8 mouse cellular contexts compared by ENCODE assay signal in the genomic region with DNA sequence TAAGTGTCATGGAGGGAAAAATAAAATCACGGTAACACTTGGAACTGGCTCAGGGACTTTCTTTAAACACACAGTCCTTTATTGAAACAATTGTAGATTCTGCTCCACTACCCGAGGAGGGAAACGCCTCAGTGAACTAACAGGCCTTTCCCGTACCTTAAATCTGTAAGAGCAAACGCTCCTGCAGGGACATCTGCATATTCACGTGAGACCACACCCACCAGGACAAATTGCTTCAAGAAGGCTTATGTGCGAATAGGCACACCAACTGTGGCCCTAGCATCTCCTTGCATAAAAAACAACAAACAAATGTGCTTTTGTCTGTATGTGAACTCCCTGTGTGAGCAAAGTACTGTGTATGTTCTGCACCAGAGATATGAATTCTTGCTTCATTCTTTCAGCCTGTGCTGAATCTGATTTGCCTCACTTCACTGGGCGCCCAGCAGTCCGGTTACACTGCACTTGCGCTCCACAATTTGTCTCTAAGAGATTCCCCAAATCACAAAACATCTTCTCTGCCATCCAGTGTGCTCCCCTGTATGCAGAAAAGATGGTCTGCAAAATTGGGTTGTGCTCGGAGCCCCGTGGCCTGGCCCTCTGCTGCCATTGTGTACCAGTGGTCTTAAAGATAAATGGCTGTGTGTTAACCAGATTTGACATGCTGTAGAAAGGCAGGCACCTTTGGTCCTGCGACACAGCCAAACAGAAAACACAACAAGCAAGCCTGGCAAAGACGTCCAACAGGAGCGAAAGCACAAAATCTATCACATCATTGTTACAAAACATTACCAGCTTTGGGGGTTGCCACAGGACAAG. TPM values are rescaled to one million over a fixed set of nuclear protein-coding genes. Genes with fewer than 3 reads are reported as not detected.
A peak's percentile ranks its signal among the peaks of the same experiment; 100 is the strongest.
DNase-seq lines count a peak whose midpoint lies in the region; ATAC-seq lines count a peak whose summit lies in the region.

No protein-coding gene starts in this region.

- no peak for DNase-seq in forebrain, embryonic 10.5 days (ENCODE audit: extremely low spot score, low spot score)
- DNase-seq in forebrain, embryonic 11.5 days (ENCODE audit: low spot score) = no peak
- DNase-seq in neural tube, embryonic 11.5 days (ENCODE audit: low spot score) = no peak
- no peak for DNase-seq in neural tube, embryonic 10.5 days (ENCODE audit: extremely low spot score, low spot score)
- DNase-seq in retina, embryonic 14.5 days (ENCODE audit: low spot score) = peak; percentile 36
- DNase-seq in adrenal gland, adult 18-20 months (ENCODE audit: low spot score in 2 of 2) = no peak
- no peak for DNase-seq in embryo, embryonic 9.5 days (ENCODE audit: extremely low spot score)

- peak overlapping the region; percentile 63 for H3K27ac ChIP-seq in forebrain, embryonic 10.5 days
- no peak overlapping the region for H3K27ac ChIP-seq in forebrain, embryonic 11.5 days (ENCODE audit: low read depth, low read length)
- H3K27ac ChIP-seq in neural tube, embryonic 11.5 days (ENCODE audit: low read depth, low read length) = peak overlapping the region; percentile 2; the same call in 1 of the 2 replicates
- peak overlapping the region; percentile 43 for H3K27ac ChIP-seq in hindbrain, embryonic 15.5 days (replicated peaks)

- H3K36me3 ChIP-seq in forebrain, embryonic 10.5 days (replicated peaks) = peaks cover 28% of the 10 kb centered on the region
- H3K36me3 ChIP-seq in forebrain, embryonic 11.5 days (ENCODE audit: control insufficient read depth, insufficient read depth, low read length) = no peaks in the 10 kb centered on the region; the same call in 1 of the 2 replicates
- H3K36me3 ChIP-seq in neural tube, embryonic 11.5 days (ENCODE audit: control insufficient read depth, insufficient read depth, low read length) = no peaks in the 10 kb centered on the region
- no peaks in the 10 kb centered on the region for H3K36me3 ChIP-seq in hindbrain, embryonic 15.5 days

- H3K4me3 ChIP-seq in forebrain, embryonic 10.5 days = no peak overlapping the region
- H3K4me3 ChIP-seq in forebrain, embryonic 11.5 days (ENCODE audit: low read depth, low read length) = no peak overlapping the region
- no peak overlapping the region for H3K4me3 ChIP-seq in neural tube, embryonic 11.5 days (ENCODE audit: low read depth, low read length)
- H3K4me3 ChIP-seq in hindbrain, embryonic 15.5 days = no peak overlapping the region

- H3K9me3 ChIP-seq in forebrain, embryonic 10.5 days = no peaks in the 10 kb centered on the region
- H3K9me3 ChIP-seq in forebrain, embryonic 11.5 days (ENCODE audit: control insufficient read depth, low read length) = no peaks in the 10 kb centered on the region
- H3K9me3 ChIP-seq in neural tube, embryonic 11.5 days (ENCODE audit: control insufficient read depth, low read length) = no peaks in the 10 kb centered on the region
- H3K9me3 ChIP-seq in hindbrain, embryonic 15.5 days = no peaks in the 10 kb centered on the region

- peaks cover 59% of the 10 kb centered on the region for H3K4me1 ChIP-seq in forebrain, embryonic 10.5 days
- peaks cover 15% of the 10 kb centered on the region for H3K4me1 ChIP-seq in forebrain, embryonic 11.5 days (replicated peaks; ENCODE audit: control insufficient read depth, insufficient read depth, low read length)
- peaks cover 20% of the 10 kb centered on the region for H3K4me1 ChIP-seq in neural tube, embryonic 11.5 days (ENCODE audit: control insufficient read depth, insufficient read depth, low read length)
- H3K4me1 ChIP-seq in hindbrain, embryonic 15.5 days (replicated peaks) = peaks cover 39% of the 10 kb centered on the region

- no peaks in the 10 kb centered on the region for H3K27me3 ChIP-seq in forebrain, embryonic 10.5 days (ENCODE audit: poor library complexity, severe bottlenecking)
- no peaks in the 10 kb centered on the region for H3K27me3 ChIP-seq in forebrain, embryonic 11.5 days (ENCODE audit: control insufficient read depth, insufficient read depth, low read length)
- H3K27me3 ChIP-seq in neural tube, embryonic 11.5 days (ENCODE audit: control insufficient read depth, insufficient read depth, low read length) = no peaks in the 10 kb centered on the region
- no peaks in the 10 kb centered on the region for H3K27me3 ChIP-seq in hindbrain, embryonic 15.5 days

- WGBS in forebrain, embryonic 10.5 days = 33% methylated on average over 15 of the region's 15 CpGs
- 28% methylated on average over 15 of the region's 15 CpGs for WGBS in forebrain, embryonic 11.5 days
- 31% methylated on average over 15 of the region's 15 CpGs for WGBS in neural tube, embryonic 11.5 days
- 23% methylated on average over 15 of the region's 15 CpGs for WGBS in hindbrain, embryonic 15.5 days

- no peak overlapping the region for H3K4me2 ChIP-seq in forebrain, embryonic 11.5 days (ENCODE audit: low read depth, low read length, severe bottlenecking)
- no peak overlapping the region for H3K4me2 ChIP-seq in neural tube, embryonic 11.5 days (ENCODE audit: low read depth)
- H3K4me2 ChIP-seq in hindbrain, embryonic 15.5 days = peak overlapping the region; percentile 33

- ATAC-seq in forebrain, embryonic 11.5 days (replicated peaks; ENCODE audit: low FRiP score) = no peak
- ATAC-seq in neural tube, embryonic 11.5 days (ENCODE audit: insufficient read depth, low FRiP score, low TSS enrichment) = 0 out of 2 replicates have a peak, but pooled peaks have one; percentile 29
- peak; percentile 40; the same call in 1 of the 2 replicates for ATAC-seq in hindbrain, embryonic 15.5 days (ENCODE audit: low FRiP score, low read depth)

- no peak overlapping the region for H3K9ac ChIP-seq in forebrain, embryonic 11.5 days (ENCODE audit: low read length)
- no peak overlapping the region for H3K9ac ChIP-seq in neural tube, embryonic 11.5 days (ENCODE audit: low read length)
- no peak overlapping the region for H3K9ac ChIP-seq in hindbrain, embryonic 15.5 days

RNA-seq across cellular contexts. Expression of a gene that starts 28.6 kb away (rescaled TPM):
- polyA plus RNA-seq in forebrain, embryonic 10.5 days (2016; fragmentation: Nextera tagmentation; extraction: Ambion mirVana) = 30.2 and 30.4 TPM in 2 replicates
- polyA plus RNA-seq in forebrain, embryonic 11.5 days (2014; fragmentation: Nextera tagmentation; extraction: Ambion mirVana) = 45.6 and 50.0 TPM in 2 replicates
- polyA plus RNA-seq in neural tube, embryonic 11.5 days (2014; fragmentation: Nextera tagmentation; extraction: Ambion mirVana) = 48.3 and 55.9 TPM in 2 replicates
- polyA plus RNA-seq in hindbrain, embryonic 15.5 days (2015; fragmentation: Nextera tagmentation; extraction: Ambion mirVana) = 37.0 and 38.0 TPM in 2 replicates
- 100 to 1,000 TPM; 150 to 168 TPM for total RNA-seq in adrenal gland, adult 18-20 months (2021)
